Mouse (Mus musculus) G1E-ER4 (cell line): Measurements from ENCODE around the gene Zfp46. TPM values are rescaled to one million over a fixed set of nuclear protein-coding genes. Genes with fewer than 3 reads are reported as not detected.

Experiments used
- GATA1 ChIP-seq: IDR thresholded peaks from one replicate; pipeline ENCODE4 v1.8.0; 2012; ENCODE audit warnings: low read length, inconsistent platforms
- polyA plus RNA-seq: library from polyadenylated mRNA; stranded (reverse); fragments of >175 nt; gene quantifications from 2 replicates; pipeline ENCODE4 v1.2.3, GENCODE M21; 2012

Zfp46 gene
- polyA plus RNA-seq = 4.2 and 4.8 TPM in 2 replicates

- TF ChIP-seq GATA1 = no peak
Measured at GRCm38 (mm10) chr4:136284455-136284854, at the start of gene Zfp46. Gene Zfp46 (plus strand): TSS chr4:136284683.

- TF ChIP-seq GATA1 = no peak
Measured at GRCm38 (mm10) chr4:136238669-136239068, 45.8 kb upstream of the Zfp46 start.

GRCm38 (mm10) chr4:136239111-136239510 lies 45.4 kb upstream of the Zfp46 start:
- no peak for TF ChIP-seq GATA1

- TF ChIP-seq GATA1 = no peak
Measured at GRCm38 (mm10) chr4:136239622-136240021, 44.9 kb upstream of the Zfp46 start.

- no peak for TF ChIP-seq GATA1
Measured at GRCm38 (mm10) chr4:136240123-136240522, 44.4 kb upstream of the Zfp46 start.

GRCm38 (mm10) chr4:136240955-136241354 lies 43.5 kb upstream of the Zfp46 start:
- no peak for TF ChIP-seq GATA1

- TF ChIP-seq GATA1 = no peak
Measured at GRCm38 (mm10) chr4:136242065-136242703, 42.3 kb upstream of the Zfp46 start.

- no peak for TF ChIP-seq GATA1
Measured at GRCm38 (mm10) chr4:136242728-136243127, 41.8 kb upstream of the Zfp46 start.

GRCm38 (mm10) chr4:136244208-136244607 lies 40.3 kb upstream of the Zfp46 start:
- TF ChIP-seq GATA1 = no peak

- no peak for TF ChIP-seq GATA1
Measured at GRCm38 (mm10) chr4:136245681-136246080, 38.8 kb upstream of the Zfp46 start.

GRCm38 (mm10) chr4:136246568-136246969 lies 37.9 kb upstream of the Zfp46 start:
- TF ChIP-seq GATA1 = no peak

- no peak for TF ChIP-seq GATA1
Measured at GRCm38 (mm10) chr4:136247386-136247728, 37.1 kb upstream of the Zfp46 start.

GRCm38 (mm10) chr4:136247729-136248463 lies 36.6 kb upstream of the Zfp46 start, which contains the start of gene Tcea3:
Gene Tcea3 (plus strand): TSS chr4:136247729.
- TF ChIP-seq GATA1 = no peak

GRCm38 (mm10) chr4:136248464-136249331 lies 35.8 kb upstream of the Zfp46 start:
- TF ChIP-seq GATA1 = no peak

GRCm38 (mm10) chr4:136249332-136249647 lies 35.2 kb upstream of the Zfp46 start:
- TF ChIP-seq GATA1 = no peak

GRCm38 (mm10) chr4:136249780-136250179 lies 34.7 kb upstream of the Zfp46 start:
- no peak for TF ChIP-seq GATA1
